Mouse (Mus musculus) neutrophil, adult 83 days (primary cell): Measurements from ENCODE around the gene Obox8. TPM values are rescaled to one million over a fixed set of nuclear protein-coding genes. Genes with fewer than 3 reads are reported as not detected.

Source experiments
- total RNA-seq, 2 experiments: library from RNA; stranded (reverse); gene quantifications; one replicate each; pipeline ENCODE4 v1.2.4; 2023

Obox8 gene
- not detected for total RNA-seq

DNA sequence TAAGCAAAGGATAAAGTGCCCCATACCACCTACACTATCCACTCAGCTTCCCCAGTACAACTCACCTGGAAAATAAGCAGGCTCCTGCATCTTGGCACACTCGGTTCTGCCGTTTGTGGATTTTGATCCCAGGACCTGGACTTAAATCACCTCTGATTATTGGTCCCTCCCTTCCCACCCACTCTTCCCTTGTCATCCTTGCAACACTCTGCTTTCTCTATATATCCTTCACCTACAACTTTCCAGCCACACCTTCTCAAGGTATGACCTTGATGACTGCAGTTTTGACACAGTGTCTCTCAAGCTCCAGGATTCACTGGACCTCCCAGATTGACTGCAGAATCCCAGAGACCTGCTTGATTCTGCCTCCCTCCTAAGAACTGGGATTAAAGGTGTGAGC lies at the start of gene Obox8:
Gene Obox8, minus strand, starts transcription at position 101 of the 400 bp plus-strand sequence.

Other genes starting within 250 kb of the Obox8 start
- not detected for gene Sult2a3, start 210.5 kb downstream of the Obox8 start, total RNA-seq
- gene Sult2a6, start 78.7 kb downstream of the Obox8 start, total RNA-seq: not detected
- gene Sult2a8, start 113.2 kb upstream of the Obox8 start, total RNA-seq: not detected
- gene Sult2a7, start 160.7 kb upstream of the Obox8 start, total RNA-seq: not detected
- not detected for gene Vmn1r90, start 229.9 kb upstream of the Obox8 start, total RNA-seq